Mouse (Mus musculus) E14TG2a.4 (cell line): ENCODE data around the gene Soga1.

Experiments
- H3K27me3 ChIP-seq: 2 replicates; pipeline ENCODE4 v1.6.1; 2014; ENCODE audit warnings: low read length, control low read depth; ENCODE audit not compliant: insufficient read depth
- H3K36me3 ChIP-seq: 2 replicates; pipeline ENCODE4 v1.6.1; 2014; ENCODE audit warnings: low read length, control low read depth; ENCODE audit not compliant: insufficient read depth
- H3K4me1 ChIP-seq: replicated peaks from 2 replicates; pipeline ENCODE4 v1.6.1; 2014; ENCODE audit warnings: low read depth, low read length, control low read depth
- H3K4me3 ChIP-seq: replicated peaks from 2 replicates; pipeline ENCODE4 v1.5.1; 2014; ENCODE audit warnings: mild to moderate bottlenecking, low read length
- H3K9me3 ChIP-seq: 2 replicates; pipeline ENCODE4 v1.6.1; 2014; ENCODE audit warnings: low read length, control low read depth
- CTCF ChIP-seq: conservative IDR thresholded peaks from 2 replicates; pipeline ENCODE4 v1.5.1; 2014; ENCODE audit warnings: low read length
- NANOG ChIP-seq: IDR thresholded peaks from 2 replicates; pipeline ENCODE4 v1.6.1; 2014; ENCODE audit warnings: borderline replicate concordance, low read length, mixed read lengths
- POU5F1 ChIP-seq: IDR thresholded peaks from 2 replicates; pipeline ENCODE4 v1.6.1; 2014; ENCODE audit warnings: low read length, borderline replicate concordance

Gene Soga1

DNA sequence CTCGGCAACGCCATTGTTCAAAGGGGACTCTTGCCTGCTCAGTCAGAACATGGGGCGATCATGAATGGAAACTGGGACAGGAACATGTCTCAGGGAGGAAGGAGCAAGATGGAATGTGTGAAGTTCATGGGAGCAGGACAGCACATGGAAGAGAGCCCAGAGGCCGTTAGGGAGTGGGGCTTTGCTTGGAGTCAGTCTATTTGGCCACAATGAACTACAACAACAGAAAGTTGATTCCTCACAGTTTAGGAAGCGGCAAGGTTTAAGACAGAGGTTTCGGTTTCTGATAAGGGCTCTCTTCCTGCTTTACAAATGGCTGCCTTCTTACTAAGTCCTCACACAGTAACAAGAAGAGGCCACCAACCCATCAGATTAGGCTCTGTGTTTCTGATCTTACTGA is 111.7 kb downstream of the Soga1 start:
- Histone ChIP-seq H3K9me3 (no peaks in the 10 kb centered on the region), H3K4me3 (no peak overlapping the region), H3K27me3 (no peaks in the 10 kb centered on the region), H3K4me1 (peaks cover 30% of the 10 kb centered on the region), H3K36me3 (no peaks in the 10 kb centered on the region; the same call in 1 of the 2 replicates)
- TF ChIP-seq CTCF (no peak), NANOG (no peak), POU5F1 (no peak)
